ENCODE assay signal across 11 mouse cellular contexts in genomic region chr19:43530921-43531320, GRCm38 (mm10). TPM values are rescaled to one million over a fixed set of nuclear protein-coding genes. Genes with fewer than 3 reads are reported as not detected.
A peak's percentile ranks its signal among the peaks of the same experiment; 100 is the strongest.
DNase-seq lines count a peak whose midpoint lies in the region; ATAC-seq and TF ChIP-seq lines count a peak whose summit lies in the region.
"Had no signal": no experiment of that assay in that cellular context is flagged by ENCODE, and none has a peak within 500 bp of the region (broad histone marks: within the 10 kb centered on the region; RNA-seq: fewer than 3 reads in every experiment).

No protein-coding gene starts in this region.

- 25% methylated on average over 12 of the region's 12 CpGs for WGBS in embryonic facial prominence, embryonic 13.5 days
- WGBS in embryonic facial prominence, embryonic 10.5 days, result 32% methylated on average over 12 of the region's 12 CpGs
- 29% methylated on average over 12 of the region's 12 CpGs for WGBS in neural tube, embryonic 13.5 days
- 37% methylated on average over 12 of the region's 12 CpGs for WGBS in cerebellum, adult 2 months

- no peak for ATAC-seq in embryonic facial prominence, embryonic 13.5 days (ENCODE audit: insufficient number of reproducible peaks, insufficient read depth, low FRiP score, low TSS enrichment, low read depth)
- ATAC-seq in neural tube, embryonic 13.5 days (ENCODE audit: low read depth), result no peak

- no peaks in the 10 kb centered on the region for H3K36me3 ChIP-seq in embryonic facial prominence, embryonic 13.5 days
- H3K36me3 ChIP-seq in embryonic facial prominence, embryonic 10.5 days (replicated peaks), result no peaks in the 10 kb centered on the region
- no peaks in the 10 kb centered on the region for H3K36me3 ChIP-seq in neural tube, embryonic 13.5 days
- H3K36me3 ChIP-seq: embryonic facial prominence, embryonic 12.5 days; lung, embryonic 15.5 days; midbrain, embryonic 10.5 days had no signal

- intact Hi-C loops in heart, postnatal 10 days (cut with DNase I), result loop anchor here (1.0 to 5.0 kb wide), 2 partner anchors 76 to 124 kb away; no protein-coding TSS in a partner anchor

- no peak overlapping the region for H3K9ac ChIP-seq in embryonic facial prominence, embryonic 13.5 days
- H3K9ac ChIP-seq in neural tube, embryonic 13.5 days, result no peak overlapping the region
- H3K9ac ChIP-seq: embryonic facial prominence, embryonic 12.5 days; lung, embryonic 15.5 days had no signal

- no peak overlapping the region for H3K4me3 ChIP-seq in embryonic facial prominence, embryonic 13.5 days
- no peak overlapping the region for H3K4me3 ChIP-seq in embryonic facial prominence, embryonic 10.5 days
- no peak overlapping the region for H3K4me3 ChIP-seq in neural tube, embryonic 13.5 days
- H3K4me3 ChIP-seq in cerebellum, adult 2 months (replicated peaks; ENCODE audit: insufficient read depth, low read depth, low read length), result no peak overlapping the region

- H3K4me2 ChIP-seq in embryonic facial prominence, embryonic 13.5 days, result peak overlapping the region; percentile 16; the same call in 1 of the 2 replicates
- peak overlapping the region; percentile 6; the same call in 1 of the 2 replicates for H3K4me2 ChIP-seq in neural tube, embryonic 13.5 days

- TF ChIP-seq POLR2A in cerebellum, adult 2 months (IDR thresholded peaks at IDR 0.05; ENCODE audit: borderline replicate concordance, insufficient read depth, low read length), result no peak

- H3K9me3 ChIP-seq in embryonic facial prominence, embryonic 13.5 days, result no peaks in the 10 kb centered on the region
- no peaks in the 10 kb centered on the region for H3K9me3 ChIP-seq in embryonic facial prominence, embryonic 10.5 days
- H3K9me3 ChIP-seq in neural tube, embryonic 13.5 days, result no peaks in the 10 kb centered on the region
- H3K9me3 ChIP-seq: embryonic facial prominence, embryonic 12.5 days; lung, embryonic 15.5 days; midbrain, embryonic 10.5 days had no signal

- 0 out of 2 replicates have a peak, but pooled peaks cover 2% of the 10 kb centered on the region for H3K4me1 ChIP-seq in embryonic facial prominence, embryonic 13.5 days
- 0 out of 2 replicates have a peak, but pooled peaks cover 4% of the 10 kb centered on the region for H3K4me1 ChIP-seq in embryonic facial prominence, embryonic 10.5 days
- H3K4me1 ChIP-seq in neural tube, embryonic 13.5 days (replicated peaks), result 0 out of 2 replicates have a peak, but pooled peaks cover 3% of the 10 kb centered on the region
- no peaks in the 10 kb centered on the region; the same call in 1 of the 2 replicates for H3K4me1 ChIP-seq in cerebellum, adult 2 months (ENCODE audit: control insufficient read depth, insufficient read depth, low read length)
- H3K4me1 ChIP-seq: embryonic facial prominence, embryonic 12.5 days had no signal

- peaks cover 6% of the 10 kb centered on the region; the same call in 1 of the 2 replicates for H3K27me3 ChIP-seq in embryonic facial prominence, embryonic 13.5 days
- peaks cover 49% of the 10 kb centered on the region for H3K27me3 ChIP-seq in embryonic facial prominence, embryonic 10.5 days (replicated peaks; ENCODE audit: low read depth, poor library complexity, severe bottlenecking)
- H3K27me3 ChIP-seq in neural tube, embryonic 13.5 days, result 0 out of 2 replicates have a peak, but pooled peaks cover 2% of the 10 kb centered on the region
- H3K27me3 ChIP-seq in cerebellum, adult 2 months (ENCODE audit: control insufficient read depth, insufficient read depth, low read length), result no peaks in the 10 kb centered on the region

- no peak overlapping the region for H3K27ac ChIP-seq in embryonic facial prominence, embryonic 13.5 days
- no peak overlapping the region for H3K27ac ChIP-seq in embryonic facial prominence, embryonic 10.5 days (replicated peaks)
- H3K27ac ChIP-seq in neural tube, embryonic 13.5 days (replicated peaks), result no peak overlapping the region
- no peak overlapping the region for H3K27ac ChIP-seq in cerebellum, adult 2 months (ENCODE audit: insufficient read depth, low read length)
- H3K27ac ChIP-seq: embryonic facial prominence, embryonic 12.5 days; lung, embryonic 15.5 days; midbrain, embryonic 10.5 days had no signal

- TF ChIP-seq CTCF in cerebellum, adult 2 months (IDR thresholded peaks at IDR 0.05; ENCODE audit: borderline replicate concordance, insufficient read depth, low read depth, low read length), result no peak

- no peak for DNase-seq in embryonic facial prominence, embryonic 10.5 days (ENCODE audit: low spot score)
- DNase-seq in neural tube, embryonic 10.5 days (ENCODE audit: extremely low spot score, low spot score), result no peak
- peak; percentile 94 for DNase-seq in naive thymus-derived CD4-positive, alpha-beta T cell, adult 2 months (ENCODE audit: low read depth)
- DNase-seq in cerebellum, adult 2 months, result no peak
- DNase-seq in layer of hippocampus, adult 8-10 months (ENCODE audit: low spot score in 2 of 2), result no peak
- DNase-seq in heart, postnatal 10 days, result no peak

RNA-seq across cellular contexts. Expression of gene Got1, which starts 6.5 kb away (rescaled TPM):
- 34.3 and 35.6 TPM in 2 replicates for polyA plus RNA-seq in embryonic facial prominence, embryonic 13.5 days (2015; fragmentation: Nextera tagmentation; extraction: Ambion mirVana)
- 55.4 and 57.9 TPM in 2 replicates for polyA plus RNA-seq in embryonic facial prominence, embryonic 10.5 days (2016; fragmentation: Nextera tagmentation; extraction: Ambion mirVana)
- 83.5 and 88.0 TPM in 2 replicates for polyA plus RNA-seq in neural tube, embryonic 13.5 days (2015; fragmentation: Nextera tagmentation; extraction: Ambion mirVana)
- polyA plus RNA-seq in cerebellum, adult 2 months (2012; rRNA removed), result 501 and 528 TPM in 2 replicates
- 100 to 1,000 TPM; 346 to 399 (median 369) TPM for total RNA-seq in layer of hippocampus, adult 8-10 months (2022)
- 100 to 1,000 TPM; 438 to 489 TPM for total RNA-seq in heart, postnatal 10 days (2021)
